Mouse (Mus musculus) hindbrain, postnatal 0 days (tissue): ENCODE measurements around the gene Traf5. TPM values are rescaled to one million over a fixed set of nuclear protein-coding genes. Genes with fewer than 3 reads are reported as not detected.

ENCODE experiments used
- ATAC-seq: fragments of 200-750 bp; cut with Nextera tagmentation; 2 replicates; pipeline ENCODE4 v1.8.0; 2017; ENCODE audit warnings: mild to moderate bottlenecking, moderate TSS enrichment, moderate library complexity
- DNase-seq: peaks from one replicate; pipeline ENCODE4 v3.0.0-alpha.2; 2015; ENCODE audit warnings: low spot score
- H3K27ac ChIP-seq: fragments of 300-500 bp; sonication (generic); 2 replicates; pipeline ENCODE4 v1.5.1; 2014; ENCODE audit warnings: mild to moderate bottlenecking
- H3K27me3 ChIP-seq: fragments of 300-500 bp; sonication (generic); 2 replicates; pipeline ENCODE4 v1.6.1; 2014; ENCODE audit warnings: low read length, mixed read lengths; ENCODE audit not compliant: insufficient read depth
- H3K36me3 ChIP-seq: fragments of 300-500 bp; sonication (generic); 2 replicates; pipeline ENCODE4 v1.6.1; 2014; ENCODE audit warnings: low read length, mixed read lengths; ENCODE audit not compliant: insufficient read depth
- H3K4me1 ChIP-seq: fragments of 300-500 bp; sonication (generic); 2 replicates; pipeline ENCODE4 v1.6.1; 2014; ENCODE audit warnings: antibody characterized with exemption, low read length, mixed read lengths; ENCODE audit not compliant: insufficient read depth
- H3K4me2 ChIP-seq: fragments of 300-500 bp; sonication (generic); 2 replicates; pipeline ENCODE4 v1.6.1; 2014; ENCODE audit warnings: low read depth, mild to moderate bottlenecking, low read length, moderate library complexity, mixed read lengths
- H3K4me3 ChIP-seq: fragments of 300-500 bp; sonication (generic); 2 replicates; pipeline ENCODE4 v1.5.1; 2014; ENCODE audit warnings: low read length
- H3K9ac ChIP-seq: fragments of 300-500 bp; sonication (generic); replicated peaks from 2 replicates; pipeline ENCODE4 v1.6.1; 2014; ENCODE audit warnings: mild to moderate bottlenecking, low read length, moderate library complexity, mixed read lengths
- H3K9me3 ChIP-seq: fragments of 300-500 bp; sonication (generic); 2 replicates; pipeline ENCODE4 v1.6.1; 2016; ENCODE audit warnings: low read length, mixed read lengths
- CTCF ChIP-seq: IDR thresholded peaks from 2 replicates; pipeline ENCODE4 v1.5.1; 2016; ENCODE audit warnings: antibody characterized with exemption, control low read depth, low read depth
- WGBS: fragments of 180-500 bp; shearing (Covaris S2); extraction: QIAGEN DNeasy Blood & Tissue Kit; methylation state at CpG from one replicate; pipeline ENCODE4 v1.1.7; 2014; 5-methylcytosine and 5-hydroxymethylcytosine counted together
- polyA plus RNA-seq: library from polyadenylated mRNA; unstranded; fragments of >200 nt; fragmentation: Nextera tagmentation; extraction: Ambion mirVana; gene quantifications from 2 replicates; pipeline ENCODE4 v1.2.1, GENCODE M21; 2015
- total RNA-seq: library from RNA; depleted of rRNA; stranded (reverse); fragments of >200 nt; gene quantifications from 2 replicates; pipeline ENCODE4 v1.2.3, GENCODE M21; 2014; rRNA removed

Traf5 gene
- total RNA-seq, result 0.58 and 7.3 TPM in 2 replicates
- 1.4 and 2.0 TPM in 2 replicates for polyA plus RNA-seq

DNA sequence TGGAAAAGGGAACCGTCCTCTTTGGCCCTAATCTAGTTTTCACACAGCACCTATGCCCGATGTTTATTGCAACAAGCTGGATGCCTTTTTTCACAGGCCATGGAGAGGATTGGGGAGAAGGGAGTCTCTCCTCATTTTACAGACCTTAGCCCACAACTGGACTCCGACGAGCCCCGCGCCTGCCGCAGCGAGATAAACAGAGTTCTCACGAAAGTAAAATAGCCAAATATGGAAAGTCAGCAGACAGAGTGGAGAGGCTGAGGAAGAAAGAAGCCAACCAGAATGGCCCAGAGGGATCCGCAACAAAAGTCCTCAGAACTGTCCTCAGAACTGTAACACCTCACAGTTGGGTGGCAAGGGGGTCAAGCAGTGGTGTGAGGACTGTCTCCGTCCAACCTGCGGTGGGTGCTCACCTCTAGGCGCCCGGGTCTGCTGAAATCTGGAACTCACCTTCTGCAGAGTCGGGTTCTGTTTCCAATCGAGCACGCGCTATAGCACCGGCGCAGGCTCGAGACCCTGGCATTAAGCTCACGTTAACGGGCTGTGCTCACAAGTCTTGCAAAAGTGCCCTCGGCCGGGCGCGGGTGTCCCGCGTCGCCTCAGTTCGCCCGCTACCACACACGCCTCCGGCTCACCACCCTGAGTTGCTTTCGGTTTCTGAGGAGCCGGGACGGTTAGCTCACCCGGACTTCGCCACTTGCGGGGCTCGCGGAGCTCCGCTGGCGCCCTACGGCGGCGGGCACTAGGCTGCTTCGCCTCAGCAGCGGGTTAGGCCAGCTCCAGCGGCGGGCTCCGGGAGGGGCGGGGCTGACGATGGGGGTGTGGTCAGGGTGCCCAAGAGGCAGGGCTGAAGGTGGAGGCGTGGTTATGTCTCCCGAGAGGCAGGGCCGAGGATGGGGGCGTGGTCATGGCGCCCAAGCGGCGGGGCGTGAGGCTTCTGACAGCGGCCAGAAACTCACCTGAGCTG, at the start of gene Traf5:
Gene Traf5 (minus strand): TSS at position 754 of the 967 bp plus-strand sequence.
- 3% methylated on average over 63 of the region's 63 CpGs for WGBS
- Histone ChIP-seq H3K27ac (peak within 1 kb of the TSS; percentile 26; the same call in 1 of the 2 replicates), H3K4me2 (peak within 1 kb of the TSS; percentile 95), H3K9me3 (no peaks in the 10 kb centered on the region), H3K27me3 (peaks cover 10% of the 10 kb centered on the region; the same call in 1 of the 2 replicates), H3K4me3 (peak within 1 kb of the TSS; percentile 65), H3K36me3 (no peaks in the 10 kb centered on the region), H3K9ac (peak within 1 kb of the TSS; percentile 60), H3K4me1 (no peaks in the 10 kb centered on the region)
- ATAC-seq (peak; percentile 96), DNase-seq (peak; percentile 91)
- no peak for TF ChIP-seq CTCF

DNA sequence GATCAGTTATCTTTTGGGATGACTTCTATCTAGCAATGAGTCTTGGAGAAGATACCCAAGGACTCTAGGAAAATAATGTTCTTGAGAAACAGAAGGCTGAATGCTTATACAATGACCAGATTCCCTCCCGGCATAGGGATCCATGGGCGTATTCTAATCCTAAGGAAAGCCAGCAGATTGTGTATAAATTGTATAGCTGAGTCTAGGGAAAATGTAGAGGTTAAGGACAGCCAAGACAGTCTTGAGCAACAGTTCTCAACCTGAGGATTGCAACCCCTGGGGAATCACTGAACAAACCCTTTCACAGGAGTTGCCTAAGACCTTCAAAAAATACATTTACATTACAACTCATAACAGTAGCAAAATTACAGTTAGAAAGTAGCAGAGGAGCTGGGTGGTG, 48.0 kb upstream of the Traf5 start:
- no peak overlapping the region for H3K4me2 ChIP-seq
- H3K9ac ChIP-seq, result no peak overlapping the region
- ATAC-seq (no peak), DNase-seq (no peak)
- TF ChIP-seq CTCF, result no peak
- no peaks in the 10 kb centered on the region for H3K36me3 ChIP-seq
- peaks cover 7% of the 10 kb centered on the region for H3K4me1 ChIP-seq
- no peak overlapping the region for H3K27ac ChIP-seq
- no peaks in the 10 kb centered on the region for H3K9me3 ChIP-seq
- H3K4me3 ChIP-seq, result no peak overlapping the region
- WGBS, result 97% methylated on average over 2 of the region's 2 CpGs
- no peaks in the 10 kb centered on the region for H3K27me3 ChIP-seq

- Histone ChIP-seq H3K27me3 (no peaks in the 10 kb centered on the region), H3K9ac (peak within 1 kb of the TSS; percentile 96), H3K4me3 (peak within 1 kb of the TSS; percentile 88), H3K27ac (peak within 1 kb of the TSS; percentile 99), H3K36me3 (no peaks in the 10 kb centered on the region), H3K4me1 (peaks cover 7% of the 10 kb centered on the region), H3K4me2 (peak within 1 kb of the TSS; percentile 93), H3K9me3 (no peaks in the 10 kb centered on the region)
- DNase-seq, result peak; percentile 89
- under 1% methylated on average over 48 of the region's 88 CpGs for WGBS
- ATAC-seq, result peak; percentile 86
- TF ChIP-seq CTCF, result no peak
Measured at GRCm38 (mm10) chr1:192137926-192138910, 45.9 kb upstream of the Traf5 start, which contains the start of gene Rcor3. TSS of gene Rcor3 (minus strand) at chr1:192138062.

DNA sequence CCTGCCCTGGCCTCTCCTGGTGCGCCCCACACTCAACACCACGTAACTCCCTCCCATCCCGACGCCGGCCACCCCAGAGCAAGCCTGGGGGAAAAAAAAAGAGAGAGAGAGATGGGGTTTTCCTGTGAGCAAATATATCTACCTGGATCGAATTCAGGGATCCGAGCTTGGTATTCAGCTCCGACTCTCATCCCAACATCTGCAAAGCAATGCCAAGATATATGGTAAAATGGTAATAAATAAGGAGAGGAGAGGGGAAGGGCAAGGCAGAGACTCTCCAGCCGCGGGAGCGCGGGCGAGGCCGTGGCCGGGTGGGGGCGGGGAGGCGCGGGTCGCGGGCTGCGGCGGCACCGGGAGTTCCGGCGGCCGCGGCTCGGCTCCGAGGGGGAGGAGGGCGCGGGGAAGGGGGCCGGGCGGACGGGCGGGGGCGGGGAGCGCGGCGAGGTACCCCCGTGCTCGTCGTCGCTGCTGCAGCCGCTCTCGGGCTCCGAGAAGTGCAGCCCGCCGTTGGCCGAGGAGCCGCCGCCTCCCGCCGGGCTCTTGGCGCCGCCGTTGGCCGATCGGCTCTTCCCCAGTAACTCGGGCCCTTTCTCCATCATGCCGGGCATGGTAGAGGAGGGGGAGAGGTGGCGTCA, 45.0 kb upstream of the Traf5 start:
- peak overlapping the region; percentile 99 for H3K27ac ChIP-seq
- DNase-seq (no peak), ATAC-seq (peak; percentile 41)
- H3K4me2 ChIP-seq, result peak overlapping the region; percentile 93
- peak overlapping the region; percentile 88 for H3K4me3 ChIP-seq
- no peaks in the 10 kb centered on the region for H3K9me3 ChIP-seq
- H3K36me3 ChIP-seq, result no peaks in the 10 kb centered on the region
- no peaks in the 10 kb centered on the region for H3K27me3 ChIP-seq
- H3K9ac ChIP-seq, result peak overlapping the region; percentile 96
- WGBS, result under 1% methylated on average over 15 of the region's 61 CpGs
- no peak for TF ChIP-seq CTCF
- peaks cover 7% of the 10 kb centered on the region for H3K4me1 ChIP-seq

DNA sequence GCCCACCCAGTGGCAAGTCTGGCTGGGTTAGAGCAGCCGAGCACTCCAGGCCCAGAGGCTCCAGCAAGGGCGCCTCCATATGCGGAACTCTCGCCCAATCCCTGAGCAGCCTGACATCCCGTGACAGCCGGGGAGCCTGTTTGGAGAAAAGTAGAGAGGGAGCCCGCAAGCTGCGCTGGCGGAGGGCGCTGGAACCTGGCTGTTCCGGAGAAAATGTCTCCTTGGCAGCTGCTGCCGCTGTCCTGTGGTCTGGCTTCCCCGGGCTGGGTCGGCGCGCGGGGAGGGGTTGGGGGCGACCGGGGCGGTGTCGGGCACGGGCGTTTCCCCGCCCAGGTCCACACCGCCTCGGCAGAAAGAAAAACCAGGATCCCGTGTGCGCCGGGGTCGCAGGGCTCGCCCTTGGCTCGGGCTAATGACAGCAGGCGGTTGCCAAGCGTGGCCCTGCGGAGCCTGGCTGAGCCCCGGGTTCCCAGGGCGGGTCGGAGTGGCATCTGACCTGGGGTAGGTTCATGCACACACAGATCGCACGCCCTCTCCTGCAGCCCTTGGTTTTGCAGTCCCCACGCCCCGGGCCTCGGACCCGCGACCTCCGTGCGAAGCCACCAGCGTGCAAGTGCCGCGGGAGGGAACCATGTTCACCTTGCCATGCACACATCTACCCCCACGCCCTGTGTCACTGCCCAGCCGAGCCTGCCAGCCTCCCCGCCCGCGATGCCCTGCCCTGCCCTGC, 44.4 kb upstream of the Traf5 start:
- TF ChIP-seq CTCF, result no peak; the same call in 1 of the 2 replicates
- H3K4me3 ChIP-seq, result peak overlapping the region; percentile 88
- H3K27me3 ChIP-seq, result no peaks in the 10 kb centered on the region
- peak; percentile 90 for ATAC-seq
- H3K9ac ChIP-seq, result peak overlapping the region; percentile 96
- peak; percentile 90 for DNase-seq
- peak overlapping the region; percentile 99 for H3K27ac ChIP-seq
- H3K36me3 ChIP-seq, result no peaks in the 10 kb centered on the region
- H3K4me1 ChIP-seq, result peaks cover 7% of the 10 kb centered on the region
- H3K9me3 ChIP-seq, result no peaks in the 10 kb centered on the region
- H3K4me2 ChIP-seq, result peak overlapping the region; percentile 93
- WGBS, result under 1% methylated on average over 53 of the region's 55 CpGs
